ENCODE assay signal across 8 mouse cellular contexts in genomic region chr2:18672766-18673164, GRCm38 (mm10). TPM values are rescaled to one million over a fixed set of nuclear protein-coding genes. Genes with fewer than 3 reads are reported as not detected.
DNase-seq lines count a peak whose midpoint lies in the region; ATAC-seq and TF ChIP-seq lines count a peak whose summit lies in the region.

No protein-coding gene starts in this region.

- peak overlapping the region; percentile 82 for H3K4me3 ChIP-seq in heart, embryonic 15.5 days
- H3K4me3 ChIP-seq in forebrain, embryonic 13.5 days = peak overlapping the region; percentile 87
- H3K4me3 ChIP-seq in testis, adult 2 months (ENCODE audit: control insufficient read depth, low read depth, low read length) = peak overlapping the region; percentile 91

- TF ChIP-seq POLR2A in testis, adult 2 months (IDR thresholded peaks at IDR 0.05; ENCODE audit: control insufficient read depth, low read depth, low read length) = no peak; the same call in 1 of the 2 replicates

- peak overlapping the region; percentile 82 for H3K4me2 ChIP-seq in heart, embryonic 15.5 days
- peak overlapping the region; percentile 79 for H3K4me2 ChIP-seq in forebrain, embryonic 13.5 days

- DNase-seq in heart, adult 11 months = no peak
- DNase-seq in MN1 (ENCODE audit: low spot score) (peak; percentile 29), liver (peak; percentile 31)
- no peak for DNase-seq in layer of hippocampus, adult 11-12 months (ENCODE audit: low spot score)
- no peak for DNase-seq in gastrocnemius, postnatal 36 days

- H3K27ac ChIP-seq in heart, embryonic 15.5 days = peak overlapping the region; percentile 96
- H3K27ac ChIP-seq in forebrain, embryonic 13.5 days = peak overlapping the region; percentile 99
- H3K27ac ChIP-seq in testis, adult 2 months (ENCODE audit: control insufficient read depth, insufficient read depth, low read depth, low read length) = peak overlapping the region; percentile 94

- H3K9me3 ChIP-seq in heart, embryonic 15.5 days (replicated peaks) = no peaks in the 10 kb centered on the region
- no peaks in the 10 kb centered on the region for H3K9me3 ChIP-seq in forebrain, embryonic 13.5 days (replicated peaks)

- no peak for ATAC-seq in heart, embryonic 15.5 days (replicated peaks; ENCODE audit: insufficient number of reproducible peaks, insufficient read depth, low FRiP score, low read depth)
- no peak for ATAC-seq in forebrain, embryonic 13.5 days

- H3K9ac ChIP-seq in heart, embryonic 15.5 days = peak overlapping the region; percentile 91
- peak overlapping the region; percentile 99 for H3K9ac ChIP-seq in forebrain, embryonic 13.5 days

- WGBS in heart, embryonic 15.5 days = 1% methylated on average over 11 of the region's 11 CpGs
- 1% methylated on average over 11 of the region's 11 CpGs for WGBS in forebrain, embryonic 13.5 days

- H3K27me3 ChIP-seq in heart, embryonic 15.5 days = no peaks in the 10 kb centered on the region; the same call in 1 of the 2 replicates
- peaks cover 16% of the 10 kb centered on the region for H3K27me3 ChIP-seq in forebrain, embryonic 13.5 days
- no peaks in the 10 kb centered on the region for H3K27me3 ChIP-seq in testis, adult 2 months (ENCODE audit: control insufficient read depth, insufficient read depth, low read length)

- intact Hi-C loops in gastrocnemius, postnatal 36 days (cut with DNase I) = loop anchor here (5.0 to 10.0 kb wide), 3 partner anchors 85 to 648 kb away; no protein-coding TSS in a partner anchor

- no peaks in the 10 kb centered on the region for H3K36me3 ChIP-seq in heart, embryonic 15.5 days
- no peaks in the 10 kb centered on the region for H3K36me3 ChIP-seq in forebrain, embryonic 13.5 days (ENCODE audit: poor library complexity, severe bottlenecking)
- no peaks in the 10 kb centered on the region for H3K36me3 ChIP-seq in testis, adult 2 months (ENCODE audit: control insufficient read depth, insufficient read depth, low read length)

- no peak for TF ChIP-seq CTCF in testis, adult 2 months (IDR thresholded peaks at IDR 0.05; ENCODE audit: control insufficient read depth, insufficient read depth, insufficient replicate concordance, low read depth, low read length)

- peaks cover 13% of the 10 kb centered on the region for H3K4me1 ChIP-seq in heart, embryonic 15.5 days (replicated peaks)
- H3K4me1 ChIP-seq in forebrain, embryonic 13.5 days = peaks cover 25% of the 10 kb centered on the region
- peaks cover 3% of the 10 kb centered on the region for H3K4me1 ChIP-seq in testis, adult 2 months (ENCODE audit: control insufficient read depth, insufficient read depth, low read length)

RNA-seq across cellular contexts. Expression of gene Commd3, which starts 0.6 kb away (rescaled TPM):
- polyA plus RNA-seq in heart, embryonic 15.5 days (2015; fragmentation: Nextera tagmentation; extraction: Ambion mirVana) = 177 and 206 TPM in 2 replicates
- 211 and 226 TPM in 2 replicates for polyA plus RNA-seq in forebrain, embryonic 13.5 days (2015; fragmentation: Nextera tagmentation; extraction: Ambion mirVana)
- 45.1 and 58.2 TPM in 2 replicates for polyA plus RNA-seq in testis, adult 2 months (2012; rRNA removed)
- 10 to 100 TPM; 85.1 to 91.1 TPM for total RNA-seq in gastrocnemius, postnatal 36 days (2021)

RNA-seq across cellular contexts. Expression of gene Bmi1, which starts 4.1 kb away (rescaled TPM):
- polyA plus RNA-seq in heart, embryonic 15.5 days (2015; fragmentation: Nextera tagmentation; extraction: Ambion mirVana) = 14.0 and 15.1 TPM in 2 replicates
- 34.4 and 35.5 TPM in 2 replicates for polyA plus RNA-seq in forebrain, embryonic 13.5 days (2015; fragmentation: Nextera tagmentation; extraction: Ambion mirVana)
- 113 and 166 TPM in 2 replicates for polyA plus RNA-seq in testis, adult 2 months (2012; rRNA removed)
- total RNA-seq in gastrocnemius, postnatal 36 days (2021) = 10 to 100 TPM; 37.2 to 37.6 TPM

RNA-seq across cellular contexts. Expression of gene Spag6, which starts 21.1 kb away (rescaled TPM):
- polyA plus RNA-seq in heart, embryonic 15.5 days (2015; fragmentation: Nextera tagmentation; extraction: Ambion mirVana) = 0.06 and 0.44 TPM in 2 replicates
- polyA plus RNA-seq in forebrain, embryonic 13.5 days (2015; fragmentation: Nextera tagmentation; extraction: Ambion mirVana) = 0.20 and 0.32 TPM in 2 replicates
- 97.3 and 108 TPM in 2 replicates for polyA plus RNA-seq in testis, adult 2 months (2012; rRNA removed)
- total RNA-seq in gastrocnemius, postnatal 36 days (2021) = under 1 TPM; 0.77 to 0.84 TPM

Comparison
In these comparisons a context has a peak if more than half of its experiments do, and no peak if none do; other contexts are left out.
1. DNase-seq: peak in MN1 (single experiment) and liver (single experiment); none in heart, adult 11 months (single experiment), layer of hippocampus, adult 11-12 months (single experiment) and gastrocnemius, postnatal 36 days (0 of 2).
2. RNA of gene Spag6, which starts 21.1 kb away (polyA plus RNA-seq): 97.3 to 108 TPM in testis, adult 2 months; 0.20 to 0.32 TPM in forebrain, embryonic 13.5 days and 0.06 to 0.44 TPM in heart, embryonic 15.5 days; every median in the first group is over 10 times any median in the second.
3. Peak in every context shown above with its lines, with median percentiles within 50 percentile points of each other: H3K27ac ChIP-seq and H3K4me3 ChIP-seq.